Mouse (Mus musculus): ENCODE data around the gene Gstp1. TPM values are rescaled to one million over a fixed set of nuclear protein-coding genes. Genes with fewer than 3 reads are reported as not detected.

The Gstp1 gene
- polyA plus RNA-seq, 1 experiment from 2014 or later = 369 TPM

DNA sequence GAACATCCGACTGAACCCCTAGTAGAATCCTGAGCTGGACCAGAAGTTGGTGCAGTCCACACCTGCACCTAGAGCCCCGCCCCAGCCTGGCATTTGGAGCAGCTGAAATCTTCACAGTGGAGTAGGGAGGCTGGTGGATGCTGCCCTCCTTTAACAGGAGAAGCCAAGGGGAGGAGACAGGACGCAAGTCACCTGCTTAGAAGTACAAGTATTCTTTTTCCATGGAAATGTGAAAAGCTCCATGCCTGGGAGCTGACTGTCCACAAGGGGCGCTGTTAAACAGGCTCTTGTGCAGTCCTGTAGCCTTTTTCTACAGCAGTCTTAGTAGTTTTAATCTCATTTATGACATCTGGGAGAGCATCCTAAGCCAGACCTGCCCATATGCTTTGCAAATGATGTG lies 49.0 kb downstream of the Gstp1 start:
- Histone ChIP-seq H3K27ac (ENCODE audit: poor library complexity, severe bottlenecking) (no peak overlapping the region), H3K9ac (no peak overlapping the region), H3K27me3 (replicated peaks) (peaks cover 10% of the 10 kb centered on the region; the same call in 1 of the 2 replicates), H3K4me3 (no peak overlapping the region), H3K9me3 (replicated peaks) (no peaks in the 10 kb centered on the region), H3K36me3 (peaks cover 3% of the 10 kb centered on the region; the same call in 1 of the 2 replicates), H3K4me2 (no peak overlapping the region), H3K4me1 (replicated peaks) (peaks cover 26% of the 10 kb centered on the region)
- ATAC-seq (ENCODE audit: insufficient number of reproducible peaks, low FRiP score) = no peak
- 80% methylated on average over 4 of the region's 4 CpGs for WGBS

DNA sequence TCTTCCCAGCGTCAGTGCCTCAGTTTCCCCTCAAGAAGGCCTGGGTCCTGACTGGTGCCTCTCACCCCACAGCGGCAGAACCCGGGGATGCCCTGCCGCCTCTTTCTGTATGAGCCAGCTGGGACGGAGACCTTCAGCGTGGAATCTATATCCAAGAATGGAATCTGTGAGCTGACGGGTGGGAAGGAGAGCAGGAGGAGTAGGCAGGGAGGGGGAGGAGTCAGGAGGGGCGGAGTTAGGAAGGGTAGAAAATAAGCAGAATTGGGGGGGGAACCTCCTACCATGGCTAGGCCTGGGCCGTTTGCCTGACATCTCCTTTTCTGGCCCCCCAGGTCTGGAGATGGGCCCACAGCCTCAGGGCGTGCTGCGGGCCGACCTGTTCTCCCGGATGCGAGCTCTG lies 49.7 kb downstream of the Gstp1 start:
- peaks cover 10% of the 10 kb centered on the region; the same call in 1 of the 2 replicates for H3K27me3 ChIP-seq (replicated peaks)
- ATAC-seq (ENCODE audit: insufficient number of reproducible peaks, low FRiP score) = no peak
- H3K36me3 ChIP-seq = peaks cover 3% of the 10 kb centered on the region; the same call in 1 of the 2 replicates
- no peak overlapping the region for H3K27ac ChIP-seq (ENCODE audit: poor library complexity, severe bottlenecking)
- H3K9ac ChIP-seq = no peak overlapping the region
- no peak overlapping the region for H3K4me3 ChIP-seq
- no peak overlapping the region for H3K4me2 ChIP-seq
- H3K9me3 ChIP-seq (replicated peaks) = no peaks in the 10 kb centered on the region
- peaks cover 30% of the 10 kb centered on the region for H3K4me1 ChIP-seq (replicated peaks)
- 81% methylated on average over 14 of the region's 14 CpGs for WGBS

DNA sequence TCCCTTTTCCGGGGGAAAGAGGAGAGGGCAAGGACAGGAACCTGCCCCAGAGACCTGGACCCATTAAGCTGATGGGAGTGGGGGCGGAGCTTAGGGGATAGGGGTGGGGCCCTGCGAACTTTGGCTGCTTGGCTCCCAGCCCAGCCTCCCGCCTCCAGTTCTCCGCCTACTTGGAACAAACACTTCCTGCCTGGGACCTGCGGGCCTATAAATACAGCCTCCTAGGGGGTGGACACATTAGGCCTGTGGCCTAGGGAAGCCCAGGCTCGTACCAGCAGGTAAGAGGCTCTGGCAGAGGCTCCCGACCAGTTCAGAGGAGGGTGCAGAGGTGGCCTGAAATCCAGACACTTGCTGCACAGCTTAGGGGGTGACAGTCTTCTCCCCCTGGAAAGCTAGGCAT lies 51.5 kb downstream of the Gstp1 start, which contains the start of gene Acy3:
Gene Acy3 (plus strand): TSS at position 237 of the 400 bp plus-strand sequence.
- Histone ChIP-seq H3K9ac (peak within 1 kb of the TSS; percentile 28; the same call in 1 of the 2 replicates), H3K27me3 (replicated peaks) (peaks cover 7% of the 10 kb centered on the region; the same call in 1 of the 2 replicates), H3K9me3 (replicated peaks) (no peaks in the 10 kb centered on the region), H3K4me3 (no peak within 1 kb of the TSS), H3K27ac (ENCODE audit: poor library complexity, severe bottlenecking) (peak within 1 kb of the TSS; percentile 65), H3K4me2 (peak within 1 kb of the TSS; percentile 32), H3K4me1 (replicated peaks) (peaks cover 30% of the 10 kb centered on the region), H3K36me3 (peaks cover 3% of the 10 kb centered on the region; the same call in 1 of the 2 replicates)
- 15% methylated on average over 8 of the region's 8 CpGs for WGBS
- peak; percentile 62 for ATAC-seq (ENCODE audit: insufficient number of reproducible peaks, low FRiP score)

Other genes with a start within 250 kb of the Gstp1 start
- 30.1 and 36.1 TPM in 2 replicates for gene Chka, start 186.2 kb downstream of the Gstp1 start, polyA plus RNA-seq (2016; fragmentation: Nextera tagmentation; extraction: Ambion mirVana)
- 22.3 and 26.1 TPM in 2 replicates for gene Tcirg1, start 130.9 kb downstream of the Gstp1 start, polyA plus RNA-seq (2016; fragmentation: Nextera tagmentation; extraction: Ambion mirVana)
- 298 and 324 TPM in 2 replicates for gene Ndufs8, start 125.2 kb downstream of the Gstp1 start, polyA plus RNA-seq (2016; fragmentation: Nextera tagmentation; extraction: Ambion mirVana)
- 2.0 and 2.3 TPM in 2 replicates for gene Aldh3b1, start 108.2 kb downstream of the Gstp1 start, polyA plus RNA-seq (2016; fragmentation: Nextera tagmentation; extraction: Ambion mirVana)
- 7.8 and 8.9 TPM in 2 replicates for gene Unc93b1, start 102.8 kb downstream of the Gstp1 start, polyA plus RNA-seq (2016; fragmentation: Nextera tagmentation; extraction: Ambion mirVana)
- gene Aldh3b3, start 79.3 kb downstream of the Gstp1 start, polyA plus RNA-seq (2016; fragmentation: Nextera tagmentation; extraction: Ambion mirVana) = not detected in 2 replicates
- 0.40 and 0.86 TPM in 2 replicates for gene Aldh3b2, start 65.7 kb downstream of the Gstp1 start, polyA plus RNA-seq (2016; fragmentation: Nextera tagmentation; extraction: Ambion mirVana)
- 9.3 and 9.5 TPM in 2 replicates for gene Acy3, start 51.4 kb downstream of the Gstp1 start, polyA plus RNA-seq (2016; fragmentation: Nextera tagmentation; extraction: Ambion mirVana)
- gene Tbx10, start 45.2 kb downstream of the Gstp1 start, polyA plus RNA-seq (2016; fragmentation: Nextera tagmentation; extraction: Ambion mirVana) = not detected in 2 replicates
- gene Nudt8, start 37.4 kb downstream of the Gstp1 start, polyA plus RNA-seq (2016; fragmentation: Nextera tagmentation; extraction: Ambion mirVana) = 41.0 and 44.7 TPM in 2 replicates
- gene Gm49405, start 37.4 kb downstream of the Gstp1 start, polyA plus RNA-seq (2016; fragmentation: Nextera tagmentation; extraction: Ambion mirVana) = 4.2 and 4.6 TPM in 2 replicates
- gene Doc2g, start 34.7 kb downstream of the Gstp1 start, polyA plus RNA-seq (2016; fragmentation: Nextera tagmentation; extraction: Ambion mirVana) = 74.6 and 84.9 TPM in 2 replicates
- 402 and 417 TPM in 2 replicates for gene Ndufv1, start 25.2 kb downstream of the Gstp1 start, polyA plus RNA-seq (2016; fragmentation: Nextera tagmentation; extraction: Ambion mirVana)
- gene Gstp2, start 8.0 kb upstream of the Gstp1 start, polyA plus RNA-seq (2016; fragmentation: Nextera tagmentation; extraction: Ambion mirVana) = 3.6 and 7.1 TPM in 2 replicates
- gene Gstp3, start 21.6 kb upstream of the Gstp1 start, polyA plus RNA-seq (2016; fragmentation: Nextera tagmentation; extraction: Ambion mirVana) = 0.69 TPM in 1 of 2 replicates, not detected in the other
- not detected in 2 replicates for gene Cabp2, start 43.6 kb upstream of the Gstp1 start, polyA plus RNA-seq (2016; fragmentation: Nextera tagmentation; extraction: Ambion mirVana)
- gene Cdk2ap2, start 59.2 kb upstream of the Gstp1 start, polyA plus RNA-seq (2016; fragmentation: Nextera tagmentation; extraction: Ambion mirVana) = 54.4 and 57.6 TPM in 2 replicates
- gene Pitpnm1, start 62.0 kb upstream of the Gstp1 start, polyA plus RNA-seq (2016; fragmentation: Nextera tagmentation; extraction: Ambion mirVana) = 23.3 and 23.5 TPM in 2 replicates
- 80.4 and 82.6 TPM in 2 replicates for gene Aip, start 87.9 kb upstream of the Gstp1 start, polyA plus RNA-seq (2016; fragmentation: Nextera tagmentation; extraction: Ambion mirVana)
- gene Gpr152, start 101.8 kb upstream of the Gstp1 start, polyA plus RNA-seq (2016; fragmentation: Nextera tagmentation; extraction: Ambion mirVana) = not detected in 2 replicates
- 0.13 TPM in 1 of 2 replicates, not detected in the other for gene Cabp4, start 106.0 kb upstream of the Gstp1 start, polyA plus RNA-seq (2016; fragmentation: Nextera tagmentation; extraction: Ambion mirVana)
- 115 and 122 TPM in 2 replicates for gene Coro1b, start 110.6 kb upstream of the Gstp1 start, polyA plus RNA-seq (2016; fragmentation: Nextera tagmentation; extraction: Ambion mirVana)
- gene Ptprcap, start 115.6 kb upstream of the Gstp1 start, polyA plus RNA-seq (2016; fragmentation: Nextera tagmentation; extraction: Ambion mirVana) = 0.73 and 1.1 TPM in 2 replicates
- gene Rps6kb2, start 125.4 kb upstream of the Gstp1 start, polyA plus RNA-seq (2016; fragmentation: Nextera tagmentation; extraction: Ambion mirVana) = 52.9 and 55.7 TPM in 2 replicates
- 2.5 and 3.6 TPM in 2 replicates for gene Carns1, start 137.5 kb upstream of the Gstp1 start, polyA plus RNA-seq (2016; fragmentation: Nextera tagmentation; extraction: Ambion mirVana)
- gene Tbc1d10c, start 153.3 kb upstream of the Gstp1 start, polyA plus RNA-seq (2016; fragmentation: Nextera tagmentation; extraction: Ambion mirVana) = 1.5 and 1.6 TPM in 2 replicates
- gene Ppp1ca, start 154.1 kb upstream of the Gstp1 start, polyA plus RNA-seq (2016; fragmentation: Nextera tagmentation; extraction: Ambion mirVana) = 627 and 649 TPM in 2 replicates
- gene Rad9a, start 163.7 kb upstream of the Gstp1 start, polyA plus RNA-seq (2016; fragmentation: Nextera tagmentation; extraction: Ambion mirVana) = 22.6 and 23.1 TPM in 2 replicates
- 1.3 and 1.4 TPM in 2 replicates for gene Clcf1, start 176.3 kb upstream of the Gstp1 start, polyA plus RNA-seq (2016; fragmentation: Nextera tagmentation; extraction: Ambion mirVana)
- not detected in 2 replicates for gene AC109138.7, start 176.4 kb upstream of the Gstp1 start, polyA plus RNA-seq (2016; fragmentation: Nextera tagmentation; extraction: Ambion mirVana)
- 16.6 and 19.4 TPM in 2 replicates for gene Pold4, start 193.9 kb upstream of the Gstp1 start, polyA plus RNA-seq (2016; fragmentation: Nextera tagmentation; extraction: Ambion mirVana)
- 4.5 and 4.7 TPM in 2 replicates for gene Ssh3, start 231.2 kb upstream of the Gstp1 start, polyA plus RNA-seq (2016; fragmentation: Nextera tagmentation; extraction: Ambion mirVana)
- 1.6 and 2.0 TPM in 2 replicates for gene Ankrd13d, start 245.2 kb upstream of the Gstp1 start, polyA plus RNA-seq (2016; fragmentation: Nextera tagmentation; extraction: Ambion mirVana)